Mouse (Mus musculus): Measurements from ENCODE around the gene Mettl3. TPM values are rescaled to one million over a fixed set of nuclear protein-coding genes. Genes with fewer than 3 reads are reported as not detected.

Gene Mettl3
- polyA plus RNA-seq, 1 experiment from 2014 or later = 48.2 TPM

- Histone ChIP-seq H3K9ac (ENCODE audit: low read length) (no peak overlapping the region), H3K27ac (ENCODE audit: low read depth, low read length) (no peak overlapping the region), H3K4me3 (ENCODE audit: low read depth, low read length) (no peak overlapping the region), H3K4me1 (ENCODE audit: control insufficient read depth, insufficient read depth, low read length) (no peaks in the 10 kb centered on the region), H3K27me3 (ENCODE audit: control insufficient read depth, insufficient read depth, low read length) (no peaks in the 10 kb centered on the region), H3K36me3 (ENCODE audit: control insufficient read depth, insufficient read depth, low read length) (no peaks in the 10 kb centered on the region), H3K4me2 (no peak overlapping the region), H3K9me3 (ENCODE audit: control insufficient read depth, low read length) (no peaks in the 10 kb centered on the region)
- ATAC-seq (ENCODE audit: low FRiP score) (no peak), DNase-seq (ENCODE audit: low spot score, missing footprints) (no peak)
- 65% methylated on average over 3 of the region's 3 CpGs for WGBS
These were observed 32.1 kb downstream of the Mettl3 start for GRCm38 (mm10) chr14:52272781-52273180.

DNA sequence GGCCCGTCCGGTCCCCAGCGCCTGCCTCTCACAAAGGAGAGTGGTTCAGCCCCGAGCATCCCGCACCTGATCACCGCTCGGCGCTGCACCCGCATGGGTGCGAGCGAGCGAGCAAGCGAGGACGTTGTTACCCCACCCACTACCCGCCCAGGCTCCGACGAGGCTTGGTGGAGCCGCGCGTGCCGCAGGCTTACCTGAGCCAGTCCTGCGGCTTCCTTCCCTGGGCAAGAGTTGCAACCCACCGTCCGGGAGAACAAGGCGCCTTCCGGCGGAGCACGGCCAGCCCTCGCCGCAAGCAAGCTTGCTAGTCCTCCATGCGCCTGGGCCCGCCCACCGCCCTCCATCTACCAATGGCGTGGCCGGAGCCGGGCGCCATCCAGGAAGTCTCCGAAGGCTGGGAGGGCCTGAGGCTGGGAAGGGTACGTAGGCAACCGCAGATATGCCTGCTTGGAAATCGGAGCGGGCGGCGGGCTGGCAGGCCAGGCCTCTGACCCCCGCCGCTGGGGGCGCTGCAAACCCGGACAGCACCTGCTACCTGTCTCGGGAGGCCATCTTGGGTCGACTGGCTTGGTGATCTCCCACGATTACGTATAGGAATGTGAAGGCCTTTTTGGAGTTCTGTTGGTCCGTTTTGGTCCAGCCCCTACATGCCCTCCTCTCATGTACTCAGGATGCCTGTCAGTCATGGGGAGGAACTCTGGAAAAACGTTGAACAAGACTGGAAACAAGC lies 47.3 kb downstream of the Mettl3 start, which contains the start of gene Chd8:
Gene Chd8 (minus strand): TSS at position 297 of the 730 bp plus-strand sequence.
- Histone ChIP-seq H3K4me1 (ENCODE audit: control insufficient read depth, insufficient read depth, low read length) (peaks cover 20% of the 10 kb centered on the region), H3K4me3 (ENCODE audit: low read depth, low read length) (peak within 1 kb of the TSS; percentile 76), H3K27ac (ENCODE audit: low read depth, low read length) (peak within 1 kb of the TSS; percentile 83), H3K27me3 (ENCODE audit: control insufficient read depth, insufficient read depth, low read length) (no peaks in the 10 kb centered on the region), H3K4me2 (peak within 1 kb of the TSS; percentile 63), H3K9me3 (ENCODE audit: control insufficient read depth, low read length) (no peaks in the 10 kb centered on the region), H3K36me3 (ENCODE audit: control insufficient read depth, insufficient read depth, low read length) (no peaks in the 10 kb centered on the region), H3K9ac (ENCODE audit: low read length) (peak within 1 kb of the TSS; percentile 91)
- 0% methylated on average over 54 of the region's 54 CpGs for WGBS
- ATAC-seq (ENCODE audit: low FRiP score) (peak; percentile 100), DNase-seq (ENCODE audit: low spot score, missing footprints) (peak; percentile 99)

DNA sequence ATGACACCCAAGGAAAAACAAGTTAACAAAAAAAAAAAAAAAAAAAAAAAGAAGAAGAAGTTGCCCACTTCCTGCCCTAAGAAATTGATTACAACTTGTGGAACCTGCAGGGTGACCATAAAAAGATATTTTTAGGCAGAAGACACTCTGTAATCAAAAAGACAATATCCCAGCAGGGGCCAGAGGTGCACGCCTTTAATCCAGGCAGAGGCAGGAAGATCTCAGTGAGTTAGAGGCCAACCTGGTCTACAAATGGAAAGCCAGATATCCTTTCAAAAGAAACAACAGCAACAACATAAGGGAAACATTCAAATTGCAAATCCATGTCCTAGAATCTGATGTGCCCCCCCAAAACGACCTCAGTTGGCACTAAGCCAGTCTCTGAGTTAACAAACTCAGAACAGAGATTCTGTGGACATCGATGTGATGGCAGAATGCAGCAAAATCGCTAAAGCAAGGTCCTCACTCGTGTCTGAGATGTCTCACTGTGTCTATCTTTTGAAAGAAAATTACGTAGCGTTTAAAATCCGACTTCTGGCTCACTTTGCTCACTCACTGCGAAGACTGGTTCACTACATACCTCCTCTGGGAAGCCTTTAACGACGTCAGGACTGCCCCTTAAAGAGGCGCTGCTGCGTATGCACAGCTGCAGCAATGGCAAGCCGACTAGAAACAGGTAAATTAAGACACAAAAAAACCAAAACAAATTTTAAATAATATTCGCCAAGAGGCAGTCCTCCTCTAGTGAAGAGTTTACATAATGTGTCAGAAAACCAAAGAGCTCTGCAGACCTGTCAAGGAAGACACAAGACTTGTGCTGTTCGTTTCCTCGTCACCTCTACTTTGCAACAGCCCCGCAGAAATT lies 48.4 kb downstream of the Mettl3 start:
- H3K36me3 ChIP-seq (ENCODE audit: control insufficient read depth, insufficient read depth, low read length) = no peaks in the 10 kb centered on the region
- H3K4me1 ChIP-seq (ENCODE audit: control insufficient read depth, insufficient read depth, low read length) = peaks cover 20% of the 10 kb centered on the region
- 9% methylated on average over 18 of the region's 18 CpGs for WGBS
- no peak overlapping the region; the same call in 1 of the 2 replicates for H3K27ac ChIP-seq (ENCODE audit: low read depth, low read length)
- no peaks in the 10 kb centered on the region for H3K27me3 ChIP-seq (ENCODE audit: control insufficient read depth, insufficient read depth, low read length)
- peak overlapping the region; percentile 63 for H3K4me2 ChIP-seq
- peak; percentile 92 for DNase-seq (ENCODE audit: low spot score, missing footprints)
- H3K9me3 ChIP-seq (ENCODE audit: control insufficient read depth, low read length) = no peaks in the 10 kb centered on the region
- peak overlapping the region; percentile 76 for H3K4me3 ChIP-seq (ENCODE audit: low read depth, low read length)
- no peak for ATAC-seq (ENCODE audit: low FRiP score)
- peak overlapping the region; percentile 91 for H3K9ac ChIP-seq (ENCODE audit: low read length)

- Histone ChIP-seq H3K4me1 (ENCODE audit: control insufficient read depth, insufficient read depth, low read length) (peaks cover 10% of the 10 kb centered on the region), H3K9me3 (ENCODE audit: control insufficient read depth, low read length) (no peaks in the 10 kb centered on the region), H3K36me3 (ENCODE audit: control insufficient read depth, insufficient read depth, low read length) (no peaks in the 10 kb centered on the region), H3K4me3 (ENCODE audit: low read depth, low read length) (no peak overlapping the region), H3K9ac (ENCODE audit: low read length) (no peak overlapping the region), H3K27me3 (ENCODE audit: control insufficient read depth, insufficient read depth, low read length) (no peaks in the 10 kb centered on the region), H3K27ac (ENCODE audit: low read depth, low read length) (no peak overlapping the region), H3K4me2 (no peak overlapping the region)
- DNase-seq (ENCODE audit: low spot score, missing footprints) (peak; percentile 51), ATAC-seq (ENCODE audit: low FRiP score) (no peak)
- 82% methylated on average over 4 of the region's 4 CpGs for WGBS
These were observed 58.8 kb downstream of the Mettl3 start for GRCm38 (mm10) chr14:52246129-52246528.

Other genes with a start within 250 kb of the Mettl3 start
- gene Hnrnpc, start 201.1 kb downstream of the Mettl3 start, polyA plus RNA-seq (2014; fragmentation: Nextera tagmentation; extraction: Ambion mirVana) = 1,011 and 1,046 TPM in 2 replicates
- gene Rpgrip1, start 194.4 kb downstream of the Mettl3 start, polyA plus RNA-seq (2014; fragmentation: Nextera tagmentation; extraction: Ambion mirVana) = 92.3 and 105 TPM in 2 replicates
- gene Supt16, start 107.7 kb downstream of the Mettl3 start, polyA plus RNA-seq (2014; fragmentation: Nextera tagmentation; extraction: Ambion mirVana) = 81.5 and 86.7 TPM in 2 replicates
- 46.7 and 52.5 TPM in 2 replicates for gene Chd8, start 47.3 kb downstream of the Mettl3 start, polyA plus RNA-seq (2014; fragmentation: Nextera tagmentation; extraction: Ambion mirVana)
- 50.6 and 51.2 TPM in 2 replicates for gene Tox4, start 26.0 kb downstream of the Mettl3 start, polyA plus RNA-seq (2014; fragmentation: Nextera tagmentation; extraction: Ambion mirVana)
- gene Rab2b, start 25.6 kb downstream of the Mettl3 start, polyA plus RNA-seq (2014; fragmentation: Nextera tagmentation; extraction: Ambion mirVana) = 39.1 and 41.9 TPM in 2 replicates
- gene Sall2, start 23.6 kb upstream of the Mettl3 start, polyA plus RNA-seq (2014; fragmentation: Nextera tagmentation; extraction: Ambion mirVana) = 57.4 and 65.1 TPM in 2 replicates
- gene Olfr1513, start 51.3 kb upstream of the Mettl3 start, polyA plus RNA-seq (2014; fragmentation: Nextera tagmentation; extraction: Ambion mirVana) = not detected in 2 replicates
- not detected in 2 replicates for gene Olfr1512, start 74.0 kb upstream of the Mettl3 start, polyA plus RNA-seq (2014; fragmentation: Nextera tagmentation; extraction: Ambion mirVana)
- gene Olfr1511, start 92.3 kb upstream of the Mettl3 start, polyA plus RNA-seq (2014; fragmentation: Nextera tagmentation; extraction: Ambion mirVana) = not detected in 2 replicates
- not detected in 2 replicates for gene Olfr1510, start 109.2 kb upstream of the Mettl3 start, polyA plus RNA-seq (2014; fragmentation: Nextera tagmentation; extraction: Ambion mirVana)
- gene Olfr1509, start 137.9 kb upstream of the Mettl3 start, polyA plus RNA-seq (2014; fragmentation: Nextera tagmentation; extraction: Ambion mirVana) = not detected in 2 replicates
- not detected in 2 replicates for gene Olfr1508, start 162.4 kb upstream of the Mettl3 start, polyA plus RNA-seq (2014; fragmentation: Nextera tagmentation; extraction: Ambion mirVana)
- gene Olfr1507, start 190.6 kb upstream of the Mettl3 start, polyA plus RNA-seq (2014; fragmentation: Nextera tagmentation; extraction: Ambion mirVana) = not detected in 2 replicates

All from midbrain, embryonic 11.5 days (tissue).